Mouse (Mus musculus) spleen, adult 10 weeks (tissue): ENCODE data around the gene Nudt5. TPM values are rescaled to one million over a fixed set of nuclear protein-coding genes. Genes with fewer than 3 reads are reported as not detected.

Experiments
- polyA plus RNA-seq: library from polyadenylated mRNA; stranded (reverse); fragments of 350-450 nt; fragmentation: Illumina TruSeq; extraction: RNeasy Lipid Tissue Mini Kit (QIAGEN cat#74804); gene quantifications from one replicate; pipeline ENCODE4 v1.2.3, GENCODE M21; 2015; ENCODE audit warnings: low replicate concordance; ENCODE audit not compliant: insufficient read depth

Gene Nudt5
- 34.4 TPM for polyA plus RNA-seq

DNA sequence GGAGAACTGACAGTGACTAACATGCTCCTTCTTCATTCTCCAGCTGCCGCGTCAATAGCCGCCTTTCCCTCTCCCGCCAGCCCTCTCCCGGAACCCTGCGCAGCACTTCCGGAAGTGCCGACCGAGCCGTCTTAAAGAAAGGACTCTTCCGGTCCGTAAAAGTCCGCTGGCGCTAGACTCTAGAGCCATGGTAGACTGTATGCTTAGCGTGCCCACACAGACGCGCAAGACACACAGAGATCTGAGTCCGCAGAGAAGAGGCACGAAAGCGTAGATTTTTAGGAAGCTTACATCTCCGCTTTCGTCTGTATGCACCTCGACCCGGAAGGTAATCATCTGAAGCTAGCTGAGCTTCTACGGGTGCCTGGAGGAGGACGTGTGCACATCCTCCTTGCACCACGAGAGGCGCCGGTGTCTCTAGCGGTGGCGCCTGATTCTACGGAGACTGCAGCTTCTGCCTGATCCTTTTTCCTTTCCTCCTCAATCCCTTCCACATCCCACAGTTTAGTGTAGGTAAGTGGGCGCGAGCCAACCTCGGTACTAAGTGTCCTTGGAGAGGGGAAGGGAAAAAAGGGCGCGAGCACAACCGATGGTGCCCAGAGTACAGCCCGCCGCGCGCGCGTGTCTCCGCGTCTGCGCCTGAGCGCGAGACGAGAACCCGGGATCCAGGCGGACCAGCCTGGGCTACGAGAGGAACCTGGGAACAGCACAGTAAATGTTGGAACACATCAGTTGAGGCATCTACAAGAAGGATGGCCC lies at the start of gene Nudt5, which contains the start of gene Cdc123:
TSS of gene Nudt5 (plus strand) at position 147 of the 759 bp plus-strand sequence.
TSS of gene Cdc123 (minus strand) at position 292 of the 759 bp plus-strand sequence.

GRCm38 (mm10) chr2:5862834-5863233 lies 18.0 kb downstream of the Nudt5 start, which contains the start of gene Gm13199:
Gene Gm13199, minus strand, starts transcription at chr2:5862934.

DNA sequence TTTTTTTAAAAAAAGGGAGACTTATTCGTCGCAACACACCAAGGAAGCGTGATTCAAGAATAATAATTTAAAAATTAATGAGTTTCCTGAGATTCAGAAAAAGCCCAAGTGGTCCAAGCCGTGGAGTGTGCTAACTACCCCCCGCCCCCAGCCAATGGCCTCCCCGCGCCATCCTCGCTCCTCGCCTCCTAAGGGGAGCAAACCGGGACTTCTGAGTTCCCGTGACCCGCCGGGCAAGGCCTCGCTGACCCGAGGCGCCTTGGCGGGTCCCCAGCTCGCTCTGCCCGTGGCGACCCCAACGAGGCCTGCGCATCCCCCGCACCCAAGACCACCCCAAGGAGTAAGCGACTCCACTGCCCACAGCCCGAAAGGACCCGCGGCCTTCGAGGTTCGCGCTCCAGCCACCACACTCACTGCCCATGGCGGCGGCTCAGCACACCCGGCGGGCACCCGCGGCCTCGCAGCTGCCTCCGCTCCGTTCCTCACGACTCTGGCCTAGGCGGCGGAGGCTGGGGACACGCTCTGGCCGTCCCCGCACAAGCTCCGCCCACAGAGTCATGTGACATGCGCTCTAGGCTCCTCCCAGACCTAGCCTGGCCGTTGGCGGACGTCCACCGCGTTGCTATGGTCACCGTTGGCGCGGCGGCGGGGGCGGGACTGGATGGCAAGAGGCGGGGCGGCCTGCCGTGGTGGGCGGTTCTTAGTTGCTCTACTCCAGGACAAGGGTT lies 50.2 kb downstream of the Nudt5 start, which contains the start of gene Sec61a2:
TSS of gene Sec61a2 (minus strand) at position 590 of the 728 bp plus-strand sequence.

Other genes starting within 250 kb of the Nudt5 start
- 22.1 TPM for gene Camk1d, start 130.5 kb upstream of the Nudt5 start, polyA plus RNA-seq
- gene Cdc123, start 145 bp downstream of the Nudt5 start, polyA plus RNA-seq, result 133 TPM
- 1.6 TPM for gene Gm13199, start 17.9 kb downstream of the Nudt5 start, polyA plus RNA-seq
- 39.0 TPM for gene Sec61a2, start 50.4 kb downstream of the Nudt5 start, polyA plus RNA-seq
- 0.91 TPM for gene Dhtkd1, start 97.8 kb downstream of the Nudt5 start, polyA plus RNA-seq
- gene Upf2, start 106.5 kb downstream of the Nudt5 start, polyA plus RNA-seq, result 50.3 TPM